Mouse (Mus musculus): Measurements from ENCODE around the gene Aldh9a1. TPM values are rescaled to one million over a fixed set of nuclear protein-coding genes. Genes with fewer than 3 reads are reported as not detected.

Gene Aldh9a1
- polyA plus RNA-seq, 1 experiment: 2.6 TPM

- H3K4me3 ChIP-seq (replicated peaks): peak overlapping the region; percentile 72
- no peaks in the 10 kb centered on the region for H3K9me3 ChIP-seq (ENCODE audit: control insufficient read depth, low read length)
- H3K36me3 ChIP-seq (ENCODE audit: control insufficient read depth): peaks cover 47% of the 10 kb centered on the region
- peaks cover 44% of the 10 kb centered on the region for H3K4me1 ChIP-seq (ENCODE audit: control insufficient read depth)
- TF ChIP-seq TAL1 (IDR thresholded peaks at IDR 0.05; ENCODE audit: low read length) (no peak), GATA1 (IDR thresholded peaks at IDR 0.05; ENCODE audit: low read length) (no peak)
- H3K27me3 ChIP-seq (ENCODE audit: control insufficient read depth): no peaks in the 10 kb centered on the region
These were observed 1.0 kb downstream of the Aldh9a1 start for GRCm38 (mm10) chr1:167350597-167351415.

GRCm38 (mm10) chr1:167352403-167352802 is 2.6 kb downstream of the Aldh9a1 start:
- peaks cover 63% of the 10 kb centered on the region for H3K36me3 ChIP-seq (ENCODE audit: control insufficient read depth)
- H3K27me3 ChIP-seq (ENCODE audit: control insufficient read depth): no peaks in the 10 kb centered on the region
- H3K4me3 ChIP-seq (replicated peaks): no peak overlapping the region
- no peaks in the 10 kb centered on the region for H3K9me3 ChIP-seq (ENCODE audit: control insufficient read depth, low read length)
- peaks cover 44% of the 10 kb centered on the region for H3K4me1 ChIP-seq (ENCODE audit: control insufficient read depth)
- TF ChIP-seq TAL1 (IDR thresholded peaks at IDR 0.05; ENCODE audit: low read length) (no peak), GATA1 (IDR thresholded peaks at IDR 0.05; ENCODE audit: low read length) (no peak)

GRCm38 (mm10) chr1:167357387-167357786 is 7.6 kb downstream of the Aldh9a1 start:
- no peak overlapping the region for H3K4me3 ChIP-seq (replicated peaks)
- no peaks in the 10 kb centered on the region for H3K9me3 ChIP-seq (ENCODE audit: control insufficient read depth, low read length)
- peaks cover 98% of the 10 kb centered on the region for H3K36me3 ChIP-seq (ENCODE audit: control insufficient read depth)
- no peaks in the 10 kb centered on the region for H3K27me3 ChIP-seq (ENCODE audit: control insufficient read depth)
- H3K4me1 ChIP-seq (ENCODE audit: control insufficient read depth): peaks cover 7% of the 10 kb centered on the region
- no peak for TF ChIP-seq TAL1 (IDR thresholded peaks at IDR 0.05; ENCODE audit: low read length)
- no peak for TF ChIP-seq GATA1 (IDR thresholded peaks at IDR 0.05; ENCODE audit: low read length)

GRCm38 (mm10) chr1:167358731-167359130 is 8.9 kb downstream of the Aldh9a1 start:
- Histone ChIP-seq H3K36me3 (ENCODE audit: control insufficient read depth) (peaks cover 99% of the 10 kb centered on the region), H3K9me3 (ENCODE audit: control insufficient read depth, low read length) (no peaks in the 10 kb centered on the region), H3K4me3 (replicated peaks) (no peak overlapping the region), H3K27me3 (ENCODE audit: control insufficient read depth) (no peaks in the 10 kb centered on the region), H3K4me1 (ENCODE audit: control insufficient read depth) (peaks cover 2% of the 10 kb centered on the region)
- no peak for TF ChIP-seq TAL1 (IDR thresholded peaks at IDR 0.05; ENCODE audit: low read length)
- no peak for TF ChIP-seq GATA1 (IDR thresholded peaks at IDR 0.05; ENCODE audit: low read length)

- peaks cover 99% of the 10 kb centered on the region for H3K36me3 ChIP-seq (ENCODE audit: control insufficient read depth)
- H3K27me3 ChIP-seq (ENCODE audit: control insufficient read depth): no peaks in the 10 kb centered on the region
- H3K9me3 ChIP-seq (ENCODE audit: control insufficient read depth, low read length): no peaks in the 10 kb centered on the region
- H3K4me1 ChIP-seq (ENCODE audit: control insufficient read depth): peaks cover 5% of the 10 kb centered on the region
- TF ChIP-seq GATA1 (IDR thresholded peaks at IDR 0.05; ENCODE audit: low read length) (no peak), TAL1 (IDR thresholded peaks at IDR 0.05; ENCODE audit: low read length) (no peak)
- no peak overlapping the region for H3K4me3 ChIP-seq (replicated peaks)
These were observed 10.5 kb downstream of the Aldh9a1 start for GRCm38 (mm10) chr1:167360268-167360667.

- H3K9me3 ChIP-seq (ENCODE audit: control insufficient read depth, low read length): no peaks in the 10 kb centered on the region
- no peak overlapping the region for H3K4me3 ChIP-seq (replicated peaks)
- TF ChIP-seq TAL1 (IDR thresholded peaks at IDR 0.05; ENCODE audit: low read length) (no peak), GATA1 (IDR thresholded peaks at IDR 0.05; ENCODE audit: low read length) (no peak)
- H3K27me3 ChIP-seq (ENCODE audit: control insufficient read depth): no peaks in the 10 kb centered on the region
- peaks cover 27% of the 10 kb centered on the region for H3K4me1 ChIP-seq (ENCODE audit: control insufficient read depth)
- peaks cover 99% of the 10 kb centered on the region for H3K36me3 ChIP-seq (ENCODE audit: control insufficient read depth)
These were observed 13.0 kb downstream of the Aldh9a1 start for GRCm38 (mm10) chr1:167362819-167363218.

- no peak for TF ChIP-seq GATA1 (IDR thresholded peaks at IDR 0.05; ENCODE audit: low read length)
- no peak for TF ChIP-seq TAL1 (IDR thresholded peaks at IDR 0.05; ENCODE audit: low read length)
- peaks cover 32% of the 10 kb centered on the region for H3K4me1 ChIP-seq (ENCODE audit: control insufficient read depth)
- no peak overlapping the region for H3K4me3 ChIP-seq (replicated peaks)
- H3K27me3 ChIP-seq (ENCODE audit: control insufficient read depth): no peaks in the 10 kb centered on the region
- peaks cover 99% of the 10 kb centered on the region for H3K36me3 ChIP-seq (ENCODE audit: control insufficient read depth)
- H3K9me3 ChIP-seq (ENCODE audit: control insufficient read depth, low read length): no peaks in the 10 kb centered on the region
These were observed 13.5 kb downstream of the Aldh9a1 start for GRCm38 (mm10) chr1:167363322-167363721.

GRCm38 (mm10) chr1:167365808-167366207 is 16.0 kb downstream of the Aldh9a1 start:
- TF ChIP-seq GATA1 (IDR thresholded peaks at IDR 0.05; ENCODE audit: low read length) (no peak), TAL1 (IDR thresholded peaks at IDR 0.05; ENCODE audit: low read length) (no peak)
- peaks cover 100% of the 10 kb centered on the region for H3K36me3 ChIP-seq (ENCODE audit: control insufficient read depth)

GRCm38 (mm10) chr1:167366621-167367020 is 16.8 kb downstream of the Aldh9a1 start:
- TF ChIP-seq TAL1 (IDR thresholded peaks at IDR 0.05; ENCODE audit: low read length) (no peak), GATA1 (IDR thresholded peaks at IDR 0.05; ENCODE audit: low read length) (no peak)
- Histone ChIP-seq H3K9me3 (ENCODE audit: control insufficient read depth, low read length) (no peaks in the 10 kb centered on the region), H3K4me3 (replicated peaks) (no peak overlapping the region), H3K4me1 (ENCODE audit: control insufficient read depth) (peaks cover 65% of the 10 kb centered on the region), H3K27me3 (ENCODE audit: control insufficient read depth) (no peaks in the 10 kb centered on the region), H3K36me3 (ENCODE audit: control insufficient read depth) (peaks cover 100% of the 10 kb centered on the region)

More at GRCm38 (mm10) chr1:167365808-167366207, 16.0 kb downstream of the Aldh9a1 start:
- no peak overlapping the region for H3K4me3 ChIP-seq (replicated peaks)
- H3K9me3 ChIP-seq (ENCODE audit: control insufficient read depth, low read length): no peaks in the 10 kb centered on the region
- H3K4me1 ChIP-seq (ENCODE audit: control insufficient read depth): peaks cover 56% of the 10 kb centered on the region
- H3K27me3 ChIP-seq (ENCODE audit: control insufficient read depth): no peaks in the 10 kb centered on the region
